Mouse (Mus musculus) frontal cortex, postnatal 10 days (tissue): ENCODE measurements around the gene Zfp459.
A peak's percentile ranks its signal among the peaks of the same experiment; 100 is the strongest.
"Not testable (repeated sequence)": the region's sequence is repeated elsewhere in the genome, so short reads cannot be mapped to it uniquely, and the experiment has no call there.

Source experiments
- DNase-seq, 2 experiments: peaks; one replicate each; pipeline ENCODE4 v3.0.0; 2022; ENCODE audit warnings: low spot score in 2 of 2, mixed read lengths in 1 of 2

Gene Zfp459

DNA sequence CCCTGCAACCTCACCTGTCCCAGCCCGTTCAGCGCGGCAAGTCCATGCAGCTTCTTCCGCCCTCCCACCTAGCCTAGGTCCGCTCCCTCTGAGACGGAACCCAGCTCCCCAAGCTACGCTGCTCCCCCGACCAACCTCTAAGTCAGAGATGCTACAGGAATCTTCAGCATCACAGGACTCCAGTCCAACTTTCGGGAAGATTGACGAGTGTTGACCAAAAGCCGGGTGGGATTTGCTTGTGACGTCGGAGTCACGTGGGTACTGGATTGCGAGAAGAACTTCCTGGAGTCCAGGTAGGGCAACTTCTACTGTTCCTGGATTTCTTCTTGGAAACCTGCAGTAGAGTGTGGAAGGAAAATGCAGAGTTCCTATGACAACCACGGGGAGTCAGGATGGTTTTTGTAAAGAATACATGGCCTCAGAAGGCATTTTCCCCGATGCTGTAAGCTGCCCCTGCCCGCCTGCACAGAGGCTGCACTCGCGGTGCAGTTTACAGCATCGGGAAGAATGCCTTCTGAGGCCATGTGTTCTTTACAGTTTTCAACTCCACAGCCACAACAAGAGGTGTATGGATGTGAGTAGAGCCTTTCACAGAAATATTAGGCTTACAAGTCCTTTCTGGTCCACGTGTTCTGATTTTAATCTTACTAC is at the start of gene Zfp459:
Gene Zfp459 (minus strand): TSS at position 212 of the 651 bp plus-strand sequence.
- DNase-seq, result peak in 1 of 2 experiments; percentile 22

DNA sequence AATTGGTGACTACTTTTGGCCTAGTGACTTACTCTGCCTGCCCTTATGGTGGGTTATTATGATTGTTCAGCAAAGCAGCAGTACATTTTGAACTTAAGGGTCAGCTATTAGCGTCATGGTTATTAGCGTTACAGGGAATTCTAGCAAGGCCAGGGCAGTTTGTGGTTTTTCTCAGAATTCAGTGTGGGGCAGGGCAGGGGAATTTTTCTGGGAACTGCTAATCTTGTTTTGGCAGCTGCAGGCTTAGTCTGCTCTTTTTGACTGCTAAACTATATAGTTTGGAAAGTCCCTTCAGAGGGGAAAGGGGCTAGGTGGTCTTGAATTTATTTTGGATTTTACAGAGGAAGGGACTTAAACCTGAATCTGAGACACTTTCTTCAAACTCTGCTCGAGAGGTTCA is 48.1 kb upstream of the Zfp459 start:
- no peak for DNase-seq

DNA sequence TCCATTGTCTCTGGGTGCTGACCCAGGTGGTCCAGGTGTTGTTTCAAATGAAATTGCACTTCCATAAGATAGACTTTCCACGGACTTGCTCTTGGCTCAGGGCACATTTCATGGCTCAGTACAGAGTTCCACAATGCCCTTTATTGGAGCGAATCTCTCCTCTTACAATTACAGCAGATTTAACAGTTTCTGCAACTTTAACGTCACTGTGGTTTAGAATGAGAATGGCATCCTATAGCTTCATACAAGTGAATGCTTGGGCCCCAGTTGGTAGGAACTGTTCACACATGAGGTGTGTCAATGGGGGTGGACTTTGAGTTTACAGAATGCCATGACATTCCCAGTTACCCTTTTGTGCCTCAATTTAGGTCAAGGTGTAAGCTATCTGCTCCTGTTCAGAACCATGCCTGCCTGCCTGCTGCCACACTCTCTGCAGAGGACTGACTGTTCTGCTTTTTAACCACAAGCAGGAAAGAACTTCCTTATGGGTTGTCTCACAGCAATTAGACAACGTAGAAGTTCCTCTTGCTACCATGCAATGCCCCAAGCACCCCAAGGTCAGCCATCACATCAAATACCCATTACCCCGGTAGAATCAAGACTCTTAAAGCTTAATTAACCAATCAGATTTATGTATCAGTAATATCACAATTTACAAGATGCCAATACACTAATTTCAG is 42.4 kb upstream of the Zfp459 start:
- not testable (repeated sequence) for DNase-seq

DNA sequence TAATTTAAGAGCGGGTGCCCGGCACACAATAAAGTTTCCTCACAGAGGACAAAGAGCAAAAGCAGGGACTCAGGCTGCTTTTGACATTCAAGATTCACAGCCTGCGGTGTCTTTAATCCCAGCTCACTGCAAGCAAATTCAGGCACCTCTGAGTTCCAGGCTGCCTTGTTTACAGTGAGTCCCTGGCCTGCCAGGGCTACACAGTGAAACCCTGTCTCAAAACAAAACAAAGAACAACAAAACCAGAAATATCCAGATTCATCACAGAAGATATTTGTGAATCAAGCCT is 30.7 kb upstream of the Zfp459 start:
- no peak for DNase-seq

DNA sequence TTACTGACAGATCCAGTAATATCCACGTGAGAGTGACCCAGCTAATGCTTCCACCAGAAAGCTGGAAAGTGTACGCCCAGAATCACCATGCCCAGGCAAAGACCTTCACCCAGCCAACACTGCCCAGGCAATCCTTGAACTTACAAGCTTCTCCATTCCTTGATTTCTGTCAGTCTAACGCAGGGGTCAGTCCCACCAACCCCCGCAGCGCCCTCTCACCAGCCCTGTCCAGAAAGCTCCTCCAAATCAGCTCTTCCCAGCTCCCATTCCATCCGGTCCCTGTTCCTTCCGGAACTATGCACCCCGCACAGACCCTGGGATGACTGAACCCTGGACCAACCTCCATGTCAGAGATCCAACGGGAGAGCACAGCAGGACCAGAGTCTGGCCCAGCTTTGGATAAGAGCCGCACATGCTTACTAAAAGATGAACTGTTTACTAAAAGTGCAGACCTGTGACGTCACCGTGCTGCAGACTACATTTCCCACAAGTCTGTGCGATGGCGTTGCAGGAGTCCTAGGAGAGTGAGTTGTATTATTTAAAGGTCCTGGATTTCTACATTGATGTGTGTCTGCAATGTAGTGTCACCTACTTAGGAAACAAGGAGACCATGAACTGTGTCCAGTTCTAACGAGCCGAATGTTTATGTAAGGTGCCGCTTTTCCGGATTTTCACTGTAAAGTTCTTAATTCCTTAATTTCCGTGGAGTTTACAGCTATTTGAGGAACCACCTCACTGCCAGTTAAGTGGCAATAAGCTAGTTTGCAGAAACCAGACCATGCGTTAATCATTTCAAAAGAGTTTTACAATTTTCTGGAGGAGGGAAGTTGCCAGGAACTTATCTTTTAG is 30.2 kb upstream of the Zfp459 start, which contains the start of gene Zfp874a:
Gene Zfp874a (minus strand): TSS at position 453 of the 849 bp plus-strand sequence.
- DNase-seq, result peak; percentile 74 to 83

DNA sequence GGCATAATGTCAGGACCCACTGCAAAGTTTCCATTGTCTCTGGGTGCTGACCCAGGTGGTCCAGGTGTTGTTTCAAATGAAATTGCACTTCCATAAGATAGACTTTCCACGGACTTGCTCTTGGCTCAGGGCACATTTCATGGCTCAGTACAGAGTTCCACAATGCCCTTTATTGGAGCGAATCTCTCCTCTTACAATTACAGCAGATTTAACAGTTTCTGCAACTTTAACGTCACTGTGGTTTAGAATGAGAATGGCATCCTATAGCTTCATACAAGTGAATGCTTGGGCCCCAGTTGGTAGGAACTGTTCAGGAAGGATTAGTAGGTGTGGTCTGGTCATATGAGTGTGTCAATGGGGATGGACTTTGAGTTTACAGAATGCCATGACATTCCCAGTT is 15.9 kb upstream of the Zfp459 start:
- not testable (repeated sequence) for DNase-seq

DNA sequence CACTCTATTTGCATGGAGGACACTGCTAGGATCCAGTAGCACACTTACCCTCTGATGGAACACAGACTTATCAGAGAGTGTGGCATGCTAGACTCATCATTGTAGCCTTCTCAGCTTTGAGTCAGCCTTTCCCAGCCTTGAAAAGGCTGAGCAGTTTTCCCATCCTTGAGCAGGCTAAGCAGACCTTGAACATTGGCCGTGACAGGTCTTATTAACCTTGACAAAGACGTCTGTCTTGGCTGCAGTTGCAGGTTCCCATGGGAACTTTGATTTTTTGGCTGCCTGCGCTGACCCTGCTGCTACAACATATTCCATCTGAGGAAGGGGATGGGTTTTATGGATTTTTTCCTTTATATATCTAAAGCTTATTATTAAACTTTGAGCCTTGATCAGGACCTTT is 6.9 kb upstream of the Zfp459 start:
- DNase-seq, result no peak

DNA sequence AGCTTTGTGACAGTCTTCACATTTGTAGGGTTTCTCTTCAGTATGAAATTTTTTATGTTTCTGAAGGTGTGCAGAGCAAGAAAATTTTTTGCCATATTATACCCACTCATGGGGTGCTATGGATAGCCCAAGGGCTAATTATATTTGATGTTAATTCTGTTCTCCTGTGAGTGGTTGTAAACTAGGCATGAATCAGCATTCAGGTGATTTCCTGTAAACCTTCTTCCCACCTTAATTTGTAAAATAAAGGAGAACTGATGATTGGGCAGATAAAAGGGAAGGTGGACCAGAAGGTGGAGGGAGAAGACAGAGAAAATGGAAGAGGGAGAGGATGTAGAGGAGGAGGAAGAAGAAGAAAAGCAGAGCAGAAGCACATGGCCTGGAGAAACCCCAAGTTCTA is 4.5 kb upstream of the Zfp459 start:
- not testable (repeated sequence) for DNase-seq

DNA sequence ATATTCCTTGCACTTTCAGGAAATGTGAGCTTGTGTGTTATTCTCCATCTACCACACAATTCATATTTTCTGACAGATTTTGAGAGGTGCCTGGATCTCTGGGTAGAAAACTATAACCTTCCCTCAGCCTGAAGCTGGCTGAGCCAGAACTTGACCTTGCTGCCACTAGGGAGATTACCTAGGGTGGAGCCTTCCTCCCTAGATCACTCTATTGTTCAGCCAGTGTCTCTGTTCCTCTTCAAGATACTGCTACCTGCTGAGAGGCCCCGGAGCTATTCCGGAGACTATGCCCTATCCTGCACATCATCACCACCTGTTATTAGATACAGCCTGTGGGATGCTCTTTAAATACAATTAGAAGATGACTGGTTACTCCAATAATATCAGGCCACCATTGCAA is 1.3 kb upstream of the Zfp459 start:
- not testable (repeated sequence) for DNase-seq

DNA sequence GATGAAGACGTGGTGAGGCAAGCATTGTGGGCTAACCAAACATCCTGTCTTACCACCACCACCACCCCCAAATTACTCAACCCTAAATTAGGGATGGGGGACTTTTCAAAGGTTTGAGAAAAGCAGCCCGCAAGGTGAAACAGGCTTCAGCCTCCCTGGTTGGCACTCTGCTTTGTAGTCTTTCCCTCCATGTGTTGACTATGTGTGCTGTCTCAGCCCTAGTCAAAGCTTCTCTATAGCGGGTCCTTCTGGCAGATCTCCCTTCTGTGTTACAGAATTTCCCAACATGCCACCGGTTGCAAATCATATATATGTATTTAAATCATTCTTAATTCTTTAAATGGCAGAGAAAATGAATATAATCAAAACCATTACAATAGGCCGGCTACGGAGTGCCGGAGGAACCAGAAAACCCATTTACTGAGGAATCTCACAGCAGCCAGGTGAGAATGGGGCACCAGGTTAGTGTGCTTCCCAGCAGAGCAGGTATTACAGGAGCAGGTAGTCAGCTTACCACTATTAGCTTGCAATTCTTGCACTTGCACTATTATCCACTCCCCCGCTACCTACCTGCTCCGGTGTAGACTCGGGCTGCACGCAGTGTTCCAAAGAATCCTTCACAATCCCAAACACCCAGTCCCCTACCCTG is 536 bp downstream of the Zfp459 start:
- no peak for DNase-seq

DNA sequence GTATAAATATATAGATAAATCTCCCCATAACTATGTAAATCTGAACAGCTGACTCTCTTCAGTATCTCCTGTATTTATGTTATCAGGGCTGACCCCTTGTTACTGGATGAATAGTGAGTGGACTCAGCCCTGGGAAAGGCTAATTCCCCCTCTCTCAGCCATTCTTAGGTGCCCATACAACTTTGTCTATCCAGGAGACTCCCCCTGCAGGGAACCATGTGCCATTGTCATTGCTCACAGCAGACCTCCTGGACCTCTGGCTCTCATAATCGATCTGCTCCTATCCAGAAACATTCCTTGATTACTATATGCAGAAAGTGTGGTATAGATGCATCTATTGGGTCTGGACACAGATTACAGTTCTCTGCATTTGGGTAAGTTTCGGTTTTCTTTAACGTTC is 4.4 kb downstream of the Zfp459 start:
- DNase-seq, result no peak

DNA sequence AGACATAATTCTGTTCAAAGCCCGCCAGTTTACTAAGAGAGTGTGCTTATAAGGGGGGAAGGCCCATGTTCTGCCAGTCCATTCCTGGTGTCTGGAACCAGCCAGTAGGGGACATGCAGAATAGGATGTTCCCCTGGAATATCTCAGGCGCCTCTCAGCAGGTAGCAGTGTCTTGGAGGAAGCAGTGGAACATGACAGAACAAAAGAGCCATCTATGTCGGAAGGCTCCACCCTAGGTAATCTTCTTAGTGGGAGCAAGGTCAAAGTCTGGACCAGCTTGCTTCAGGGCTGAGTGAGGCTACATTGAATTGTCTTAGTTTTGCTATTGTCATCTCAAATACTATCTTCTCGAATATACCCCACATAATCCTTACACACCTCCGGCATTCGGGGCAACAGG is 5.5 kb downstream of the Zfp459 start:
- DNase-seq, result no peak

DNA sequence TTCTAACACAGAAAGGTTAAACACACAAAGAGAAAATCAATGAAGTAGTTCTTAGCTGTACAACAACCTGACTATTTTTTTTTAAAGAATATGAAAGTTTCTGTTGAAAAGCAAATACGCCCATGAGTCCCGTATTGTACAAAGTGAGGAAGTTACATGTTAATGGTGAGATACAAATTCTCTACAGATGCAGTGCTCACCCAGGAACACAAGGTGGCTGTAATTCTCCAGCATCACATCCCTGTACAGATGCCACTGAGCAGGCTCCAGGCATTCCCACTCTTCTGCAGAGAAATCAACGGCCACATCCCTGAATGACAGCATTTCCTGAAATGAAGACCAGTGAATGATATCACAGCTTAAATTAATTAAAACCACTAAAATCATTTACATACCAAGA is 7.6 kb downstream of the Zfp459 start:
- not testable (repeated sequence) for DNase-seq

DNA sequence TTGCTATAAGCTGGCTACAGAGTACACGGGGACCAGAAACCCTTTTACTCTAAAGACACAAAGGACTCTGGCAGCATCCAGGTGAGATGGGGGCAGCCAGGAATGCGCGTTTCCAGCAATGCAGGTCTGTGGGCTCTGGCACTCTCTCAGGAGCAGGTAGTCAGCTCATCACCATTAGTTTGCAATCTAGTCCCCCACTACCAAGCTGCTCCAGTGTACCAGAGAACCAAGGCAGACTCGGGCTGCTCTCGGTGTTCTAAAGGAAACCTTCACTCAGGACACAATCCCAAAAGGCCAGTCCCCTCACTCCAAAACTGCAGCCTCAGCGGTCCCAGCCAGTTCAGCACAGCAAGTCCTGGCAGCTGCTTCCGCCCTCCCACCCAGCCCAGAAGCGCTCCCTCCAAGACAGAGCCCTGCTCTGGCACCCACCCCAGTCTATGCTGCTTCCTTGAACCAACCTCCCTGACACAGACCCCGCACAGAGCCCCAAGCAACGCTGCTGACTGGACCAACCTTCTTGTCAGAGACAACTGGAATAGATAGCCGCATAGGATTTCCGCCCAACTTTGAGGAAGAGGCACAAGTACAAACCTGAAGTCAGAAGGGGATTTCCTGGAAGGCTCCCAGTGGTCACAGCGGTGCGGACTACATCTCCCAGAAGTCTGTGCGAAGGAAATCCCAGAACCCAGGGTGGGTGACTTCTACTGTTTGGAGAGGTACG is 21.9 kb downstream of the Zfp459 start, which contains the start of gene Zfp429:
Gene Zfp429 (minus strand): TSS at position 637 of the 721 bp plus-strand sequence.
- DNase-seq, result peak; percentile 21 to 66

DNA sequence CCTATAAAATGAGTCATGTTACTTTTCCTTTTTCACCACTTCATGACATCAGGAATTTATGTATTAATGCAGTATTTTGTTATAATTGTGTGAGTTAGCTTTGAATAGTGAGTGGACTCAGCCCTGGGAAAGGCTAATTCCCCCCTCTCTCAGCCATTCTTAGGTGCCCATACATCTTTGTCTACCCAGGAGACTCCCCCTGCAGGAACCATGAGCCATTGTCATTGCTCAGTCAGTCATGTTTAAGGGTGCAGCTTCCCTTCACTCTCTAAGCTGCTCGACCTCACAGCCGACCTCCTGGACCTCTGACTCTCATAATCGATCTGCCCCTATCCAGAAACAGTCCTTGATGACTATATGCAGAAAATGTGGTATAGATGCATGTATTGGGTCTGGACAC is 45.0 kb downstream of the Zfp459 start:
- not testable (repeated sequence) for DNase-seq

DNA sequence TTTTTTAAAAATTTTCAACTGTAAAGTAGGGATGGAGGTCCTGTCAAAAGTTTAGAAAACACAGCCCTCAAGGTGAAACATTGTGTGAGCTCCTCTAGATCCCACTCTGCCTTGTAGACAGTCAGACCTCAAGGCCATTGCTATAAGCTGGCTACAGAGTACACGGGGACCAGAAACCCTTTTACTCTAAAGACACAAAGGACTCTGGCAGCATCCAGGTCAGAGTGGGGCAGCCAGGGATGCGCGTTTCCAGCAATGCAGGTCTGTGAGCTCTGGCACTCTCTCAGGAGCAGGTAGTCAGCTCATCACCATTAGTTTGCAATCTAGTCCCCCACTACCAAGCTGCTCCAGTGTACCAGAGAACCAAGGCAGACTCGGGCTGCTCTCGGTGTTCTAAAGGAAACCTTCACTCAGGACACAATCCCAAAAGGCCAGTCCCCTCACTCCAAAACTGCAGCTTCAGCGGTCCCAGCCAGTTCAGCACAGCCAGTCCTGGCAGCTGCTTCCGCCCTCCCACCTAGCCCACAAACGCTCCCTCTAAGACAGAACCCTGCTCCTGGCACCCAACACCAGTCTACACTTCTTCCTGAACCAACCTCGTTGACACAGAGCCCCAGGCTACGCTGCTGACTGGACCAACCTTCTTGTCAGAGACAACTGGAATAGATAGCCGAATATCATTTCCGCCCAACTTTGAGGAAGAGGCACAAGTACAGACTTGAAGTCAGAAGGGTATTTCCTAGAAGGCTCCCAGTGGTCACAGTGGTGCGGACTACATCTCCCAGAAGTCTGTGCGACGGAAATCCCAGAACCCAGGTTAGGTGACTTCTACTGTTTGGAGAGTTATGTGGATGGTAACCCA is 45.9 kb downstream of the Zfp459 start, which contains the start of the genes Gm28041 and Zfp456:
Gene Gm28041 (minus strand): TSS at position 684 of the 862 bp plus-strand sequence.
Gene Zfp456 (minus strand): TSS at position 761 of the 862 bp plus-strand sequence.
- DNase-seq, result peak; percentile 18 to 41

DNA sequence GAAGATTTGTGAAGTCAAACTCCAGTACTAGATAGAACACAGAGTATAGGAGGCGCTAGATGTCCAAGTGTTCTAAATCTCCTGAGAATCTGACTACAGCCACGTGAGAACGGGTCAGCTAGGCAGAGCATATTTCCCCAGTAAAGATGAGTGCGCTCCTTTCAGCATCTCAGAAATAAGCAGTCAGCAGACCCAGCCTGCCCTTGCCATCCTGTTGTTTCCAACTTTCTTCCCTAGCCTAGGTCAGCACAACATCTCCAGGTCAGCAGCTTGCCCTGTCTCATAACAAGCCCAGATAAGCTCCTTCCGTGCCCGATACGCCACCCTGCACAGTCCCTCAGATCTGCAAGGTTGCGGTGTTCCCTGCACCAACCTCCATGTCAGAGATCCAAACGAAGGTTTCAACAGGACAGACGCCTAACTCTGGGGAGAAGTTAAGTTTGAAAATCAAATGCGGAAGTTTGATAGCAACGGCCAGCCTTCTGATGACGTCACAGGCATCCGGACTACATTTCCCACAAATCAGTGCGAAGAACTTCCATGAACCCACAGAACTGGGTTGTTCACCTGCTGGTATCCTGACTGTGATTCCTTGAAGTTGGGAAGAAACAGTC is 61.0 kb downstream of the Zfp459 start, which contains the start of the genes Gm28044 and Zfp953:
Gene Gm28044 (minus strand): TSS at position 406 of the 614 bp plus-strand sequence.
Gene Zfp953 (minus strand): TSS at position 475 of the 614 bp plus-strand sequence.
- peak; percentile 64 to 86 for DNase-seq
